Mouse (Mus musculus): ENCODE data around the gene Trio.

- TF ChIP-seq CTCF (IDR thresholded peaks at IDR 0.05; ENCODE audit: low read depth) (no peak), EP300 (IDR thresholded peaks at IDR 0.05; ENCODE audit: low read depth) (no peak)
These were observed 45.2 kb upstream of the Trio start for GRCm38 (mm10) chr15:28070771-28071419.

Data from liver, postnatal 0 days (tissue).